In the genomic region with DNA sequence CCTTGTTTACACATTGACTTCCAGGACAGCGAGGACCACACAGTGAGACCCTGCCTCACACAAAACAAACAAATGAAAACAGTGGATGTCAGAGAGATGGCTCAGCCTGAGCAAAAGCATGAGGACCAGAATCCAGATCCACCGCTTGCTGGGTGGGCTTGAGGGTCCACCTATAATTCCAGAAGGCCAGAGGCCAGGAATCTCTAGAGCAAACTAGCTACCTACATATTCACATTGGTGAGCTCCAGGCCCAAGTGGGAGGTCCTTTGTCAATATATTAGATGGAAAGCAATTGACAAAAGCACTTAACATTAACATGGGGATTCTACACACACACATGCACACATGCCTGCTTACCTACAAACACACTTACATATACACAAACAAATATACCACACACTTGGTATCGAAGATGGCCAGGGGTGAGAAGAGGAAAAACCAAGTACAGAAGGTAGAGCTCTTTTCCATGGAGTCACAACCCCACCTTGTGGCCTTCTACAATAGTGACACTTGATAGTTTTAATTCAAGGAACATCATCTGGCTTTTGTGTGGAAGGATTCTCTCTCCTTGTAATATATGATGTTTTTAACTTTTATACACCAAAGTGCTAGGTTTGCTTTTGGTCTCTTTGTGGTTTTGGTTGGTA, we compare ENCODE assay signal across 9 mouse cellular contexts. TPM values are rescaled to one million over a fixed set of nuclear protein-coding genes. Genes with fewer than 3 reads are reported as not detected.
DNase-seq lines count a peak whose midpoint lies in the region; TF ChIP-seq lines count a peak whose summit lies in the region.
"Had no signal": no experiment of that assay in that cellular context is flagged by ENCODE, and none has a peak within 500 bp of the region (broad histone marks: within the 10 kb centered on the region; RNA-seq: fewer than 3 reads in every experiment).

No protein-coding gene starts in this region.

- TF ChIP-seq CTCF in cortical plate, adult 2 months (IDR thresholded peaks at IDR 0.05; ENCODE audit: extremely low read depth, insufficient read depth, low read length) = peak; percentile 54

- H3K27ac ChIP-seq in cortical plate, adult 2 months (ENCODE audit: insufficient read depth, low read length) = no peak overlapping the region
- H3K27ac ChIP-seq: heart, embryonic 13.5 days had no signal

- intact Hi-C loops in left cerebral cortex, postnatal 14 days (cut with DNase I) = loop anchor here (2.0 kb wide), 2 partner anchors 74 to 178 kb away; no protein-coding TSS in a partner anchor

- DNase-seq in adrenal gland, postnatal 14 days = peak; percentile 42
- no peak for DNase-seq in adrenal gland, adult 8-10 months
- peak; percentile 27 to 40 for DNase-seq in left cerebral cortex, adult 18-20 months (ENCODE audit: low spot score in 2 of 2)
- DNase-seq in left cerebral cortex, adult 8-10 months (ENCODE audit: low spot score in 2 of 2) = no peak
- peak; percentile 69 for DNase-seq in MN1 (ENCODE audit: low spot score)
- DNase-seq in left cerebral cortex, postnatal 14 days (ENCODE audit: low spot score in 2 of 2) = peak; percentile 52 to 56
- DNase-seq in right cerebral cortex, postnatal 4 days = peak; percentile 18

- H3K4me3 ChIP-seq in cortical plate, adult 2 months (ENCODE audit: insufficient read depth, low read length) = no peak overlapping the region
- H3K4me3 ChIP-seq: heart, embryonic 13.5 days had no signal

- H3K4me1 ChIP-seq in cortical plate, adult 2 months (ENCODE audit: control insufficient read depth, insufficient read depth, low read length) = no peaks in the 10 kb centered on the region
- H3K4me1 ChIP-seq: heart, embryonic 13.5 days had no signal

- no peak for TF ChIP-seq POLR2A in cortical plate, adult 2 months (IDR thresholded peaks at IDR 0.05; ENCODE audit: extremely low read depth, insufficient read depth, low read length)

RNA-seq across cellular contexts. Expression of gene Pigh, which starts 7.8 kb away (rescaled TPM):
- total RNA-seq in adrenal gland, postnatal 14 days (2021) = 8.2 and 10.0 TPM in 2 replicates
- 10 to 100 TPM; 13.6 to 16.5 (median 14.8) TPM for total RNA-seq in adrenal gland, adult 8-10 months (2022)
- 1 to 10 TPM; 8.3 to 9.6 TPM for total RNA-seq in left cerebral cortex, adult 18-20 months (2021)
- total RNA-seq in left cerebral cortex, adult 8-10 months (2022) = 10 to 100 TPM in 2 of 4 experiments, 1 to 10 TPM in 2; 8.1 to 12.4 (median 9.7) TPM
- polyA plus RNA-seq in cortical plate, adult 2 months (2012; rRNA removed) = 11.0 and 12.8 TPM in 2 replicates
- 1 to 10 TPM; 8.8 to 9.5 TPM for total RNA-seq in left cerebral cortex, postnatal 14 days (2021)

RNA-seq across cellular contexts. Expression of gene Arg2, which starts 33.3 kb away (rescaled TPM):
- total RNA-seq in adrenal gland, postnatal 14 days (2021) = not detected in 2 replicates
- under 1 TPM; 0.29 to 0.99 (median 0.67) TPM for total RNA-seq in adrenal gland, adult 8-10 months (2022)
- total RNA-seq in left cerebral cortex, adult 18-20 months (2021) = 1 to 10 TPM; 2.0 to 2.7 TPM
- 1 to 10 TPM; 4.5 to 5.7 (median 5.6) TPM for total RNA-seq in left cerebral cortex, adult 8-10 months (2022)
- polyA plus RNA-seq in cortical plate, adult 2 months (2012; rRNA removed) = 2.0 and 2.9 TPM in 2 replicates
- 1 to 10 TPM; 6.1 to 6.7 TPM for total RNA-seq in left cerebral cortex, postnatal 14 days (2021)

Comparison
In these comparisons a context has a peak if more than half of its experiments do, and no peak if none do; other contexts are left out.
1. DNase-seq: peak in adrenal gland, postnatal 14 days (single experiment), left cerebral cortex, adult 18-20 months (2 of 2), MN1 (single experiment), left cerebral cortex, postnatal 14 days (2 of 2) and right cerebral cortex, postnatal 4 days (single experiment); none in adrenal gland, adult 8-10 months (single experiment) and left cerebral cortex, adult 8-10 months (0 of 2).